Mouse (Mus musculus) small intestine, adult 2 months (tissue): ENCODE results near the gene Alpi.
A peak's percentile ranks its signal among the peaks of the same experiment; 100 is the strongest.

Experiments
- CTCF ChIP-seq: fragments of 200-500 bp; IDR thresholded peaks from 2 replicates; pipeline ENCODE4 v1.5.1; 2012; ENCODE audit warnings: low read depth, mild to moderate bottlenecking, control low read depth, inconsistent platforms, low read length, moderate library complexity, mixed read lengths; ENCODE audit not compliant: insufficient replicate concordance, insufficient read length; ENCODE audit errors: extremely low read depth
- POLR2A ChIP-seq: fragments of 200-500 bp; IDR thresholded peaks from 2 replicates; pipeline ENCODE4 v1.6.1; 2012; ENCODE audit warnings: low read depth, mild to moderate bottlenecking, control low read depth, inconsistent platforms, low read length, moderate library complexity

- TF ChIP-seq CTCF (peak; percentile 60; the same call in 1 of the 2 replicates), POLR2A (no peak)
These were observed 10.4 kb upstream of the Alpi start for GRCm38 (mm10) chr1:87111719-87112354.
